Mouse (Mus musculus) megakaryocyte, adult 5-6 weeks (primary cell): Measurements from ENCODE around the gene Gm2244. TPM values are rescaled to one million over a fixed set of nuclear protein-coding genes. Genes with fewer than 3 reads are reported as not detected.
"Not testable (repeated sequence)": the region's sequence is repeated elsewhere in the genome, so short reads cannot be mapped to it uniquely, and the experiment has no call there.

ENCODE experiments used
- ATAC-seq: 2 replicates; pipeline ENCODE4 v1.8.0; 2016; ENCODE audit warnings: mild to moderate bottlenecking, inconsistent platforms; ENCODE audit not compliant: poor library complexity, severe bottlenecking
- total RNA-seq, 2 experiments: library from RNA; stranded (forward) in 1 of 2; stranded (reverse) in 1 of 2; fragments of 153-499, 151-499 nt in 1 of 2; fragments of 221-1000, 200-1000 nt in 1 of 2; gene quantifications; 2 replicates each; pipeline versions ENCODE4 v1.2.3 to v1.2.4; 2015 to 2017

The Gm2244 gene
- total RNA-seq (2015) (not detected in 2 replicates), total RNA-seq (2017) (not detected in 2 replicates)

GRCm38 (mm10) chr14:19549863-19550262, at the start of gene Gm2244:
Gene Gm2244, minus strand, starts transcription at chr14:19549963.
- ATAC-seq: not testable (repeated sequence)

- not testable (repeated sequence) for ATAC-seq
Measured at GRCm38 (mm10) chr14:19584804-19585667, 35.3 kb upstream of the Gm2244 start, which contains the start of gene Gm2237. Gene Gm2237, minus strand, starts transcription at chr14:19585135.

Other genes starting within 250 kb of the Gm2244 start
- gene Gm21738, start 131.0 kb downstream of the Gm2244 start, total RNA-seq (2015): 1.9 and 15.8 TPM in 2 replicates
- 2.2 and 5.7 TPM in 2 replicates for gene Gm21738, start 131.0 kb downstream of the Gm2244 start, total RNA-seq (2017)
- gene Gm2237, start 35.2 kb upstream of the Gm2244 start, total RNA-seq (2015): 0.13 TPM in 1 of 2 replicates, not detected in the other
- gene Gm2237, start 35.2 kb upstream of the Gm2244 start, total RNA-seq (2017): not detected in 2 replicates
- gene Gm5458, start 52.6 kb upstream of the Gm2244 start, total RNA-seq (2015): not detected in 2 replicates
- not detected in 2 replicates for gene Gm5458, start 52.6 kb upstream of the Gm2244 start, total RNA-seq (2017)
- 0.27 and 0.34 TPM in 2 replicates for gene Nid2, start 201.3 kb upstream of the Gm2244 start, total RNA-seq (2015)
- gene Nid2, start 201.3 kb upstream of the Gm2244 start, total RNA-seq (2017): 0.45 and 2.2 TPM in 2 replicates